Mouse (Mus musculus): ENCODE data around the gene Mettl24.

GRCm38 (mm10) chr10:40843841-40844240, 160.8 kb downstream of the Mettl24 start:
- no peak for TF ChIP-seq CTCF (IDR thresholded peaks at IDR 0.05; ENCODE audit: insufficient read depth, low read depth, low read length)
- no peak for TF ChIP-seq POLR2A (IDR thresholded peaks at IDR 0.05; ENCODE audit: insufficient read depth, low read depth, low read length)

Data from olfactory bulb, adult 2 months (tissue).